Mouse (Mus musculus) intestine, postnatal 0 days (tissue): ENCODE data around the gene Abcc12. TPM values are rescaled to one million over a fixed set of nuclear protein-coding genes. Genes with fewer than 3 reads are reported as not detected.

Experiments
- ATAC-seq: fragments of 200-750 bp; cut with Nextera tagmentation; 2 replicates; pipeline ENCODE4 v1.8.0; 2017; ENCODE audit warnings: mild to moderate bottlenecking, moderate TSS enrichment, moderate library complexity
- H3K27ac ChIP-seq: fragments of 300-500 bp; sonication (generic); 2 replicates; pipeline ENCODE4 v1.5.1; 2014; ENCODE audit warnings: mild to moderate bottlenecking, low read depth, low read length, moderate library complexity
- H3K27me3 ChIP-seq: fragments of 300-500 bp; sonication (generic); replicated peaks from 2 replicates; pipeline ENCODE4 v1.6.1; 2014; ENCODE audit warnings: low read length, mixed read lengths; ENCODE audit not compliant: control insufficient read depth, insufficient read depth
- H3K36me3 ChIP-seq: fragments of 300-500 bp; sonication (generic); 2 replicates; pipeline ENCODE4 v1.6.1; 2014; ENCODE audit warnings: mild to moderate bottlenecking, moderate library complexity; ENCODE audit not compliant: control insufficient read depth, insufficient read depth
- H3K4me1 ChIP-seq: fragments of 300-500 bp; sonication (generic); replicated peaks from 2 replicates; pipeline ENCODE4 v1.6.1; 2014; ENCODE audit warnings: antibody characterized with exemption, low read length, mixed read lengths; ENCODE audit not compliant: control insufficient read depth, insufficient read depth
- H3K4me2 ChIP-seq: fragments of 300-500 bp; sonication (generic); replicated peaks from 2 replicates; pipeline ENCODE4 v1.6.1; 2014; ENCODE audit warnings: low read depth, mild to moderate bottlenecking, moderate library complexity
- H3K4me3 ChIP-seq: fragments of 300-500 bp; sonication (generic); 2 replicates; pipeline ENCODE4 v1.5.1; 2014; ENCODE audit warnings: low read depth, low read length
- H3K9ac ChIP-seq: fragments of 300-500 bp; sonication (generic); 2 replicates; pipeline ENCODE4 v1.6.1; 2014; ENCODE audit warnings: mild to moderate bottlenecking, low read depth, low read length
- H3K9me3 ChIP-seq: fragments of 300-500 bp; sonication (generic); 2 replicates; pipeline ENCODE4 v1.6.1; 2016; ENCODE audit warnings: mixed run types; ENCODE audit not compliant: control insufficient read depth
- CTCF ChIP-seq: sonication (generic); IDR thresholded peaks from 2 replicates; pipeline ENCODE4 v1.5.1; 2016; ENCODE audit warnings: low read depth, mild to moderate bottlenecking, control low read depth, antibody characterized with exemption, moderate library complexity
- WGBS: fragments of 180-500 bp; shearing (Covaris S2); extraction: QIAGEN DNeasy Blood & Tissue Kit; methylation state at CpG from one replicate; pipeline ENCODE4 v1.1.7; 2014; 5-methylcytosine and 5-hydroxymethylcytosine counted together
- polyA plus RNA-seq: library from polyadenylated mRNA; unstranded; fragments of >200 nt; fragmentation: Nextera tagmentation; extraction: Ambion mirVana; gene quantifications from 2 replicates; pipeline ENCODE4 v1.2.1, GENCODE M21; 2015

The Abcc12 gene
- polyA plus RNA-seq, 1 experiment from 2014 or later, result not detected

GRCm38 (mm10) chr8:86453697-86454480 lies 126.6 kb downstream of the Abcc12 start:
- no peak overlapping the region for H3K4me3 ChIP-seq
- no peak overlapping the region for H3K9ac ChIP-seq
- TF ChIP-seq CTCF, result no peak
- no peaks in the 10 kb centered on the region for H3K4me1 ChIP-seq
- H3K4me2 ChIP-seq, result no peak overlapping the region
- no peaks in the 10 kb centered on the region for H3K36me3 ChIP-seq
- no peak overlapping the region for H3K27ac ChIP-seq
- ATAC-seq, result no peak
- no peaks in the 10 kb centered on the region for H3K9me3 ChIP-seq
- H3K27me3 ChIP-seq, result no peaks in the 10 kb centered on the region
- 38% methylated on average over 11 of the region's 11 CpGs for WGBS

GRCm38 (mm10) chr8:86449870-86450515 lies 130.5 kb downstream of the Abcc12 start:
- Histone ChIP-seq H3K9me3 (no peaks in the 10 kb centered on the region), H3K4me2 (no peak overlapping the region), H3K4me1 (no peaks in the 10 kb centered on the region), H3K36me3 (no peaks in the 10 kb centered on the region), H3K27me3 (no peaks in the 10 kb centered on the region), H3K27ac (no peak overlapping the region), H3K9ac (no peak overlapping the region), H3K4me3 (no peak overlapping the region)
- 96% methylated on average over 4 of the region's 4 CpGs for WGBS
- ATAC-seq, result no peak
- TF ChIP-seq CTCF, result no peak

GRCm38 (mm10) chr8:86445516-86445915 lies 135.0 kb downstream of the Abcc12 start:
- TF ChIP-seq CTCF, result no peak
- Histone ChIP-seq H3K9ac (no peak overlapping the region), H3K4me2 (no peak overlapping the region), H3K4me3 (no peak overlapping the region), H3K36me3 (no peaks in the 10 kb centered on the region), H3K9me3 (no peaks in the 10 kb centered on the region), H3K4me1 (no peaks in the 10 kb centered on the region), H3K27me3 (no peaks in the 10 kb centered on the region), H3K27ac (no peak overlapping the region)
- ATAC-seq, result no peak
- 77% methylated on average over 4 of the region's 4 CpGs for WGBS

GRCm38 (mm10) chr8:86443744-86444143 lies 136.7 kb downstream of the Abcc12 start:
- WGBS, result 74% methylated on average over 2 of the region's 2 CpGs
- no peak for TF ChIP-seq CTCF
- H3K4me2 ChIP-seq, result no peak overlapping the region
- H3K36me3 ChIP-seq, result no peaks in the 10 kb centered on the region
- H3K4me1 ChIP-seq, result no peaks in the 10 kb centered on the region
- H3K4me3 ChIP-seq, result no peak overlapping the region
- no peaks in the 10 kb centered on the region for H3K9me3 ChIP-seq
- no peak overlapping the region for H3K9ac ChIP-seq
- ATAC-seq, result no peak
- no peaks in the 10 kb centered on the region for H3K27me3 ChIP-seq
- H3K27ac ChIP-seq, result no peak overlapping the region

- 79% methylated on average over 3 of the region's 3 CpGs for WGBS
- H3K27ac ChIP-seq, result no peak overlapping the region
- H3K4me2 ChIP-seq, result no peak overlapping the region
- TF ChIP-seq CTCF, result no peak
- no peaks in the 10 kb centered on the region for H3K27me3 ChIP-seq
- no peak overlapping the region for H3K9ac ChIP-seq
- no peaks in the 10 kb centered on the region for H3K36me3 ChIP-seq
- H3K4me3 ChIP-seq, result no peak overlapping the region
- H3K9me3 ChIP-seq, result no peaks in the 10 kb centered on the region
- H3K4me1 ChIP-seq, result no peaks in the 10 kb centered on the region
- no peak for ATAC-seq
Measured at GRCm38 (mm10) chr8:86438983-86439299, 141.5 kb downstream of the Abcc12 start.

GRCm38 (mm10) chr8:86438133-86438982 lies 142.1 kb downstream of the Abcc12 start:
- Histone ChIP-seq H3K4me1 (no peaks in the 10 kb centered on the region), H3K36me3 (no peaks in the 10 kb centered on the region), H3K9ac (no peak overlapping the region), H3K4me3 (no peak overlapping the region), H3K4me2 (no peak overlapping the region), H3K27me3 (no peaks in the 10 kb centered on the region), H3K27ac (no peak overlapping the region), H3K9me3 (no peaks in the 10 kb centered on the region)
- no peak for ATAC-seq
- TF ChIP-seq CTCF, result no peak
- WGBS, result 71% methylated on average over 5 of the region's 5 CpGs
